Mouse (Mus musculus) forebrain, embryonic 13.5 days (tissue): ENCODE measurements around the gene Poln. TPM values are rescaled to one million over a fixed set of nuclear protein-coding genes. Genes with fewer than 3 reads are reported as not detected.

ENCODE experiments used
- ATAC-seq: fragments of 200-750 bp; cut with Nextera tagmentation; 2 replicates; pipeline ENCODE4 v1.8.0; 2017
- H3K27ac ChIP-seq: fragments of 300-500 bp; sonication (generic); 2 replicates; pipeline ENCODE4 v1.5.1; 2015; ENCODE audit warnings: inconsistent platforms, mild to moderate bottlenecking, moderate library complexity
- H3K27me3 ChIP-seq: fragments of 300-500 bp; sonication (generic); 2 replicates; pipeline ENCODE4 v1.6.1; 2015; ENCODE audit warnings: mild to moderate bottlenecking, inconsistent platforms
- H3K36me3 ChIP-seq: fragments of 300-500 bp; sonication (generic); 2 replicates; pipeline ENCODE4 v1.6.1; 2015; ENCODE audit warnings: mild to moderate bottlenecking, inconsistent platforms; ENCODE audit not compliant: poor library complexity, severe bottlenecking
- H3K4me1 ChIP-seq: fragments of 300-500 bp; sonication (generic); 2 replicates; pipeline ENCODE4 v1.6.1; 2015; ENCODE audit warnings: inconsistent platforms
- H3K4me2 ChIP-seq: fragments of 300-500 bp; sonication (generic); 2 replicates; pipeline ENCODE4 v1.6.1; 2015; ENCODE audit warnings: inconsistent platforms, mild to moderate bottlenecking, moderate library complexity
- H3K4me3 ChIP-seq: fragments of 300-500 bp; sonication (generic); 2 replicates; pipeline ENCODE4 v1.5.1; 2015; ENCODE audit warnings: mild to moderate bottlenecking, inconsistent platforms
- H3K9ac ChIP-seq: fragments of 300-500 bp; sonication (generic); 2 replicates; pipeline ENCODE4 v1.6.1; 2015; ENCODE audit warnings: mild to moderate bottlenecking, inconsistent platforms
- H3K9me3 ChIP-seq: fragments of 300-500 bp; sonication (generic); replicated peaks from 2 replicates; pipeline ENCODE4 v1.6.1; 2016; ENCODE audit warnings: inconsistent platforms
- WGBS: fragments of 180-500 bp; shearing (Covaris S2); methylation state at CpG from one replicate; pipeline ENCODE4 v1.1.7; 2015; 5-methylcytosine and 5-hydroxymethylcytosine counted together
- polyA plus RNA-seq: library from polyadenylated mRNA; unstranded; fragments of >200 nt; fragmentation: Nextera tagmentation; extraction: Ambion mirVana; gene quantifications from 2 replicates; pipeline ENCODE4 v1.2.1, GENCODE M21; 2015

Gene Poln
- polyA plus RNA-seq, 1 experiment from 2014 or later, result 0.88 TPM

DNA sequence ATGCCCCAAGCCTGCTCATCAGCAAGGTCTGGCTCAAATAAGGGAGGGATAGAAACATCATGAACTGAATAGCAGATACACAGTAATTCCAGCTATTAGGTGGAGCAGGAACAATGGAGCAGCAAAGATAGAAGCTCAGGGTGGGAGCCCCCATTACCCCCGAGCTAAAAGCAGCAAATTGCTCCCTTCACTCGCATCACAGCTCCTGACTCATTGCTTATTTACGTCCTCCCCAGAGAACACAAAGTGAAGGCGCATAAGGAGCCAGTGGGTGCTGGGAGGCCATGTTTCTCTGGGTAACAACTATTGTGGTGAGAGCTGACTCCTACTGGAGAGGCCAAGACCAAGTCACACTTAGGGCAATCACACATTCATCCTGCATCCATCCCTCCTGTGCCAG is 139.1 kb downstream of the Poln start:
- 67% methylated on average over 4 of the region's 4 CpGs for WGBS
- Histone ChIP-seq H3K4me3 (no peak overlapping the region), H3K36me3 (no peaks in the 10 kb centered on the region), H3K9ac (no peak overlapping the region), H3K4me2 (no peak overlapping the region), H3K27ac (no peak overlapping the region), H3K4me1 (no peaks in the 10 kb centered on the region), H3K27me3 (no peaks in the 10 kb centered on the region), H3K9me3 (no peaks in the 10 kb centered on the region)
- no peak for ATAC-seq

DNA sequence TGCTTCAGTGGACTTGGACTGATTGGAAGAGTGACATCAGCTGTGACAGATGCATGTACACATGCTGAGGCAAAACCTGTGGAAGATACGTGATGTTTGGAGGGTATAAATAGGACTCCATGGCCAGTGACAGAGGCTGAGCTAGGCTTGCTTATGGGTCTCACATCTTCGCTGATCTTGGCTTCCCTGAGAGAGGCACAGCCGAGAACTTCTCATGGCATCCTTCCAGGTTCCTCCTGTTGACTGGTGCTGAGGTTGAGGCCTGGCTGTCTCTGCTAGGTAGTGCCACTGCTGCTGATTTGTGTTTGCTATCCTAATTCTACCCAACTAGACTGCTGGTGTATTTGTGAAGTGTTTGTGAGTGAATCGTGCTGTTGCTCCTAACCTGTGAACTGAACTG is 150.3 kb downstream of the Poln start:
- H3K36me3 ChIP-seq, result no peaks in the 10 kb centered on the region
- whole genome bisulfite sequencing, result 86% methylated on average over 4 of the region's 4 CpGs
- no peaks in the 10 kb centered on the region for H3K27me3 ChIP-seq
- H3K4me2 ChIP-seq, result no peak overlapping the region
- no peak overlapping the region for H3K4me3 ChIP-seq
- ATAC-seq, result no peak
- H3K27ac ChIP-seq, result no peak overlapping the region
- H3K9ac ChIP-seq, result no peak overlapping the region
- no peaks in the 10 kb centered on the region for H3K4me1 ChIP-seq
- no peaks in the 10 kb centered on the region for H3K9me3 ChIP-seq

DNA sequence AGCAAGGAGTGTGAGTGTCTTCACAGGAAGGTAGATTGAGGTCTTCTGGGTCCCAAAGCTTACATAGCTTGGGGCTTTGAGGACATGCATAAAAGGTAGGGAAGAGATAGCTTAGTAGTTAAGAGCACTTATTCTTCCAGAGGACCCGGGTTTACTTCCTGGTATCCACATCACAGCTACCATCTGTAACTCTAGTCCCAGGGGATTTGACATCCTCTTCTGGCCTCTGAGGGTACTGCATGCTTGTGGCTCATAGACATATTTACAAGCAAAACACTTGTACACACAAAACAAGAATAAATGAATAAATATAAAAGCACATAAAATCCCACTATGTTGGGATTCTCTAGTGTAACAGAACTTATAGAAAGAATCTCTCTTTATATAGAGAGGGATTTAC is 154.6 kb downstream of the Poln start:
- no peaks in the 10 kb centered on the region for H3K4me1 ChIP-seq
- no peaks in the 10 kb centered on the region for H3K9me3 ChIP-seq
- no peaks in the 10 kb centered on the region for H3K27me3 ChIP-seq
- H3K4me3 ChIP-seq, result no peak overlapping the region
- no peak overlapping the region for H3K4me2 ChIP-seq
- H3K27ac ChIP-seq, result no peak overlapping the region
- H3K9ac ChIP-seq, result no peak overlapping the region
- 86% methylated on average over 1 of the region's 1 CpGs for WGBS
- no peaks in the 10 kb centered on the region for H3K36me3 ChIP-seq
- ATAC-seq, result no peak

DNA sequence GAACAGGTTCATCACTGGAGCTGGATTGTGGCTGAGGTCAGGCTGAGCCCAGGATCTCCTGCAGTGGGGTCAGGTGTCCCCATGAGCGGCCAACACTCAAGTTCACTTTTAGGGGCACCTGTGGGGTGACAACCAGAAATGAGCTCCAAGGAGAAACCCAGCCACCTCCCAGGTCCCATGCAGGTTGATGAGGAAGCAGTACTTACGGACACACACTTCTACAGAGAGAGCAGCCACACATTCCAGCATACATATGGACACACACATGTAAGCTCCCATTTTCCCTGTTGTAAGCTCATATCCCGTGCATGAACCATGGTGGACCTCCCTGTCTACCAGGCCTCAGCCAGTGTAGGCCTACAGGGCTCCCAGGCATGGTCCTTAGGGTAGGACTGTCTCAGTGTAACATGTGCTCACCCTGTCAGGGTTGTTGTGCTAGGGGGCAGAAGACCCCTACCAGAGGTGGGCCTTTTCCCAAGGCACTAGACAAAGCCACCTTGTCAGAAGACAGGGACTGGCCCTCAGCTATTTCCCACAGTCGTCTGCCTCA is 161.8 kb downstream of the Poln start:
- 89% methylated on average over 4 of the region's 4 CpGs for WGBS
- no peak for ATAC-seq

DNA sequence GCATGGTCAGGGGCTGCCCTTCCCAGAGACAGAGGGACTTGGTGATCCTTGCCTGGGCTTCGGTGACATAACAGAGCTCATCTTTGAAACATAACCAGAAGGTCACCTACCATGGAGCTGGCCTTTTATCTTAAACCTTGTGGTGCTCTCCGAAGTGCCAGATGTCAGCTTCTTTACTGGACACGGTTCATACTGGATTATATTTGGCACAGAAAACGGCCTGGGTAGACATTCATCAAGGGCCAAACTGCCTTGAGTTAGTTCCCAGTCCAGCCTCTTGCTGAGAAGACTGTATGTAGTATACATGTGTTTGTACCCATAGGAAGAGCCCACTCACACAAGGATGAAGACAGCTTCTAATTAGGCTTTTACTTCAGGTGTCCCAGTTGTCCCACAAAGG is 162.4 kb downstream of the Poln start:
- H3K27ac ChIP-seq, result no peak overlapping the region
- no peak for ATAC-seq
- WGBS, result 91% methylated on average over 4 of the region's 4 CpGs

More for the DNA sequence above, 161.8 kb downstream of the Poln start:
- Histone ChIP-seq H3K9me3 (no peaks in the 10 kb centered on the region), H3K36me3 (no peaks in the 10 kb centered on the region; the same call in 1 of the 2 replicates), H3K4me1 (peaks cover 13% of the 10 kb centered on the region), H3K27ac (no peak overlapping the region), H3K4me2 (no peak overlapping the region), H3K9ac (no peak overlapping the region), H3K27me3 (no peaks in the 10 kb centered on the region), H3K4me3 (no peak overlapping the region)

DNA sequence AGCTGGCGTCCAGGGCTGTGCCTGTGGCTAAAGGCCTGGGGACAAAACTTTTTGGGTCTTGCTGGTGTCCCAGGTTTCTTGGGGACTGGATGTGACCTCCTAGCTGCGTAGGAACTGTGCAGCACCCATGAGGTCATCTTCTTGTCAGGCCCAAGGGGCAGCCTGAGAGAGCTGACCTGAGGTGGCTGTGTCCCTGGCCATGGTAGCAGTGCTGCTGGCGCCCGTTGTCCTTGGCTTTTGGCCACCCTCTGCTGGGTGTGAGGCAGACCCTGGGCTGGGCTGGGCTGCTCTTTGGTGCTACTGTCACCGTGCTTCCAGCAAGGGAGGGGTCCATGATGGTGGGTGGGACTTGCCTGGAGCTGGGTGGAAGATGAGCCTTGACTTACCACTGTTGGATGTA is 164.6 kb downstream of the Poln start:
- Histone ChIP-seq H3K4me3 (no peak overlapping the region), H3K4me2 (no peak overlapping the region), H3K9me3 (no peaks in the 10 kb centered on the region), H3K9ac (no peak overlapping the region), H3K27ac (no peak overlapping the region), H3K27me3 (no peaks in the 10 kb centered on the region), H3K36me3 (peaks cover 24% of the 10 kb centered on the region), H3K4me1 (peaks cover 28% of the 10 kb centered on the region)
- no peak for ATAC-seq
- WGBS, result 84% methylated on average over 5 of the region's 5 CpGs

More for the DNA sequence above, 162.4 kb downstream of the Poln start:
- Histone ChIP-seq H3K4me3 (no peak overlapping the region), H3K9ac (no peak overlapping the region), H3K9me3 (no peaks in the 10 kb centered on the region), H3K4me2 (no peak overlapping the region), H3K27me3 (no peaks in the 10 kb centered on the region), H3K4me1 (peaks cover 20% of the 10 kb centered on the region), H3K36me3 (peaks cover 6% of the 10 kb centered on the region)

DNA sequence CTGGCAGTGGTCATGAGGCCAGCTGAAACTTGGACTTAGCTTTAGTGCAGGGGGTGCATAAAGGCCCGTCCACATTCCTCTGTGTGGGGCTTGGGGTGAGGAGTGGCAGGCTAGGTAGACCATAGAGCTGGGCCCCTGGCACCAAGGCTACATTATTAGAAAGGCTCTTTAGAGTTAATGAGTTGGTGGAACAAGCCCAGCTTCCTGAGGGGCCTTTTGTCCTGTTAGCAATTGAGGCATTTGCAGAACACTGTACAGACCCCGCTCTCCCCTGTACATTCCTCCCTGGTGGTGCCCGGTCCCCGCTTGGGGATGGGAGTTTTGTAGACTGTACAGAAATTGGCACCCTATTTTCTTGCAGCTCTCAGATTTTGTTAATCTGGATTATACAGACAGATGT is 166.6 kb downstream of the Poln start:
- peaks cover 5% of the 10 kb centered on the region; the same call in 1 of the 2 replicates for H3K27me3 ChIP-seq
- peaks cover 24% of the 10 kb centered on the region for H3K36me3 ChIP-seq
- no peak overlapping the region for H3K4me2 ChIP-seq
- no peaks in the 10 kb centered on the region for H3K9me3 ChIP-seq
- peak; percentile 31; the same call in 1 of the 2 replicates for ATAC-seq
- 46% methylated on average over 4 of the region's 4 CpGs for WGBS
- H3K4me3 ChIP-seq, result no peak overlapping the region
- peak overlapping the region; percentile 31; the same call in 1 of the 2 replicates for H3K27ac ChIP-seq
- H3K4me1 ChIP-seq, result peaks cover 48% of the 10 kb centered on the region
- H3K9ac ChIP-seq, result no peak overlapping the region

DNA sequence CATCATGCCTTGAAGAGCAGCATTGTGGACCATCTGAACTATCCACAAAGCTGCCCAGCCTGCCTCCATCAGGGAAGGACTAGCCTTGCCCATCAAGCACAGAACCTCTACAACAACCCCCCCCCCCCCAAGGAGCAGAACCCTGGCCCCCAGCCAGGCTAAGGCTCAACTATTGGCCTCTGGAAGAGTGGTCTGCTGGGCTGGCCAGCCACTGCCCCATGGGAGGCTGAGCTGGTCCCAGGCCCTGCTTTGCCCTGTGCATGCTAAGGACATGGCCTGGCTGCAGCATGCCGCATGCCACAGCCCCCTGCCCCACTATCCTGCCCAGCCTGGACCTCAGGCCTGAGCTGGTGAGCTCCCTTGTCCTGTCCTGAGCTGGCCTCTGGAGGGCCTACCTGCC is 167.8 kb downstream of the Poln start:
- no peak overlapping the region for H3K27ac ChIP-seq
- peaks cover 53% of the 10 kb centered on the region for H3K4me1 ChIP-seq
- 100% methylated on average over 1 of the region's 1 CpGs for WGBS
- H3K4me3 ChIP-seq, result no peak overlapping the region
- H3K27me3 ChIP-seq, result peaks cover 5% of the 10 kb centered on the region; the same call in 1 of the 2 replicates
- no peak for ATAC-seq
- H3K4me2 ChIP-seq, result no peak overlapping the region
- no peaks in the 10 kb centered on the region for H3K9me3 ChIP-seq
- peak overlapping the region; percentile 2; the same call in 1 of the 2 replicates for H3K9ac ChIP-seq
- peaks cover 24% of the 10 kb centered on the region for H3K36me3 ChIP-seq

DNA sequence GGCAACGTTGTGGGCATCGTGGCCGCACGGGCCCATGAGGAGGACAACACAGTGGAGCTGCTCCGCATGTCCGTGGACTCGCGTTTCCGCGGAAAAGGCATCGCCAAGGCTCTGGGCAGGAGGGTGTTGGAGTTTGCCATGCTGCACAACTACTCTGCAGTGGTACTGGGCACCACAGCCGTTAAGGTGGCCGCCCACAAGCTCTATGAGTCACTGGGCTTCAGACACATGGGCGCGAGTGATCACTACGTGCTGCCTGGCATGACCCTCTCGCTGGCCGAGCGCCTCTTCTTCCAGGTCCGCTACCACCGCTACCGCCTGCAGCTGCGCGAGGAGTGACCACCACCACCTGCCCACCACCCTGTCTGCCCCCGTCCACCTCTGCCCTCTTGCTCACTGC is 168.4 kb downstream of the Poln start:
- H3K27me3 ChIP-seq, result peaks cover 5% of the 10 kb centered on the region; the same call in 1 of the 2 replicates
- no peak overlapping the region for H3K4me3 ChIP-seq
- H3K9me3 ChIP-seq, result no peaks in the 10 kb centered on the region
- no peak overlapping the region for H3K9ac ChIP-seq
- no peak for ATAC-seq
- H3K4me2 ChIP-seq, result no peak overlapping the region
- WGBS, result 99% methylated on average over 25 of the region's 25 CpGs
- H3K36me3 ChIP-seq, result peaks cover 24% of the 10 kb centered on the region
- H3K4me1 ChIP-seq, result peaks cover 53% of the 10 kb centered on the region
- no peak overlapping the region for H3K27ac ChIP-seq

DNA sequence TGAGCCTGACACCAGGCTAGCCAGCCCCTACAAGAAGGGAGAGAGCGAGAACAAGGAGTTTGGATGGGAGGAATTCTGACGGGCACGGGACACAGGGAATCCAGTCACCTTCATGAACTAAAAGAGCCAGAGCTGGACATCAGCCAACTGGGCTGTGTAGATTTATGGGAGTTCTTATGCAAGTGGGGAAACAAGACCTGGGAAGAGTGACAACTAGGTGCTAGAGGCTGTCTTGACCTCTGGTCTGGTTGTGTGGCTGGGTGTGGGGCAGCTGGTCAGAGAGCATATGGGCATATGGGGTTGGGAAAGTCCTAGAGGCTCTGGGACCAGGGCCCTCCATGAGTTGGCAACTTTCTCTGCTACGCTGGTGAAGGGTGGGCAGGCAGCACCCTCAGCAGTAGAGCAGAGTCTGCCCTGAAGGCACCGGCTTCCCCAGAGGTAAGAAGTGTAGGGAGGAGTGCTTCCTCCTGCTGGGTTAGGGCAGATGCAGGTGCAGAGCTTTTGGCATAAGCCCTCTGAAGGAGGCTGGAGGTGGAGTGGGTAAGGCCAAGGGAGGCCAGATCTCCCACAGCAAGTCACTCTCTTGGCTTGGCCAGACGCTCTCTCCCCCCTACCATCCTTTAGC is 169.7 kb downstream of the Poln start:
- Histone ChIP-seq H3K9ac (0 out of 2 replicates have a peak overlapping the region, but pooled peaks have one; percentile 86), H3K36me3 (peaks cover 24% of the 10 kb centered on the region), H3K4me2 (peak overlapping the region; percentile 85), H3K9me3 (no peaks in the 10 kb centered on the region), H3K4me1 (peaks cover 62% of the 10 kb centered on the region), H3K4me3 (0 out of 2 replicates have a peak overlapping the region, but pooled peaks have one; percentile 87), H3K27ac (no peak overlapping the region), H3K27me3 (peaks cover 5% of the 10 kb centered on the region; the same call in 1 of the 2 replicates)
- no peak for ATAC-seq
- 82% methylated on average over 6 of the region's 6 CpGs for WGBS

DNA sequence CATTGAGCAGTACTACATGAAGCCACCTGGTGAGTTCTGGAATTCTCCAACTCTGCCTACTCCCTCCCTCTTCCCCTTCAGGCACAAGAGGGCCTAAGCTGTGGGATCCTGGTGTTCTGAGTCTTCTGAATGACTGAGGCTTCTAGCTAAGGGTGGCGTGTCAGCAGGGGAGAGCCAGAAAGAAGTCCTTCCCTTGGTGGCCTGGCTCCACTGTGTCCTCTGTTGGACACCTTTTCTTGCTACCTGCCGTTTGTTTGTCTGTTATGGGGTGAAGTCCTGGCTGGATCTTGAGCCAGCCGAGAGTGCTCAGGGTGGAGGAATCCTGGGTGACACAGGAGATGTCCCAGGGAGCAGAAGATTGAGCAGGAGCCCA is 170.8 kb downstream of the Poln start:
- H3K4me1 ChIP-seq, result peaks cover 59% of the 10 kb centered on the region
- peak overlapping the region; percentile 86 for H3K9ac ChIP-seq
- H3K27ac ChIP-seq, result no peak overlapping the region
- 86% methylated on average over 3 of the region's 3 CpGs for WGBS
- no peaks in the 10 kb centered on the region for H3K9me3 ChIP-seq
- peaks cover 11% of the 10 kb centered on the region for H3K27me3 ChIP-seq
- H3K4me3 ChIP-seq, result peak overlapping the region; percentile 87
- ATAC-seq, result no peak
- H3K36me3 ChIP-seq, result peaks cover 24% of the 10 kb centered on the region
- H3K4me2 ChIP-seq, result peak overlapping the region; percentile 85

DNA sequence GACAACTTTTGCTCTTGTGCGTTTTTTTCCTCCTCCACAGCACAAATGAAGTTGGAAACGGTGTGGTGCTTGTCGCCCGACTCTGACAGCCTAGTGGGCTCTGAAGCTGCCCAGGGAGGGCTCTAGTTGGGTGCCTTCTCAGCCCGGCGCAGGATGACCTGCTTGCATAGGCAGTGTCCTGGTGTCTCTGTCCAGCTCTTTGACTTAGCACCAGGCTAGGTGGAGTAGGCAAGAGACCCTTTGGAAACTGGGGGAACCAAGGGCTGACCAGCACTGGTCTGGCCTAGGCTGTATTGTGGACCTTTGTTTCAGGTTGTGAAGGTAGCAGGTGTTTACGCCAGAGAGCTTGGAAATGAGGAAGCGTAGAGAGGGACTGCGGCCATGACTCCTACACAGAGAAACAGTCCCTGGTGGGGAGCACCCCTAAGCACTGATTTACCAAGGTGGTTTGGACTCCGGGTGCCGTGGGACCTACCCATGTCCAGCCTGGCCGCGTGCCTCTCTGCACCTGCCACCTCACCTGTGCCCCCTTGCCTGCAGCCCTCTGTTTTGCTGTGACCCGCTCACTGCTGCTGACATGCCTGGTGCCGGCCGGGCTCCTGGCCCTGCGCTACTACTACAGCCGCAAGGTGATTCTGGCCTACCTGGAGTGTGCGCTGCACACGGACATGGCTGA is 171.3 kb downstream of the Poln start:
- Histone ChIP-seq H3K27me3 (peaks cover 11% of the 10 kb centered on the region), H3K27ac (no peak overlapping the region), H3K9ac (peak overlapping the region; percentile 86), H3K4me2 (peak overlapping the region; percentile 85), H3K4me1 (peaks cover 54% of the 10 kb centered on the region), H3K36me3 (peaks cover 24% of the 10 kb centered on the region), H3K9me3 (no peaks in the 10 kb centered on the region), H3K4me3 (peak overlapping the region; percentile 87)
- ATAC-seq, result no peak
- 69% methylated on average over 20 of the region's 20 CpGs for WGBS
